Mouse (Mus musculus) layer of hippocampus, adult 18-20 months (tissue): ENCODE measurements around the gene 3110021N24Rik. TPM values are rescaled to one million over a fixed set of nuclear protein-coding genes. Genes with fewer than 3 reads are reported as not detected.
"Not testable (repeated sequence)": the region's sequence is repeated elsewhere in the genome, so short reads cannot be mapped to it uniquely, and the experiment has no call there.

Experiments used
- DNase-seq, 2 experiments: peaks; one replicate each; pipeline ENCODE4 v3.0.0; 2022; ENCODE audit warnings: low spot score in 2 of 2
- long read RNA-seq: library from polyadenylated mRNA; stranded (forward); transcript quantifications from one replicate; pipeline ENCODE4 v2.0.0, GENCODE M21; 2021
- total RNA-seq, 2 experiments: library from RNA; stranded (reverse); gene quantifications; 2 replicates each; pipeline ENCODE4 v1.2.3; 2021

Gene 3110021N24Rik
- 1 to 10 TPM; 1.2 TPM for total RNA-seq
- long read RNA-seq = 0 reads

DNA sequence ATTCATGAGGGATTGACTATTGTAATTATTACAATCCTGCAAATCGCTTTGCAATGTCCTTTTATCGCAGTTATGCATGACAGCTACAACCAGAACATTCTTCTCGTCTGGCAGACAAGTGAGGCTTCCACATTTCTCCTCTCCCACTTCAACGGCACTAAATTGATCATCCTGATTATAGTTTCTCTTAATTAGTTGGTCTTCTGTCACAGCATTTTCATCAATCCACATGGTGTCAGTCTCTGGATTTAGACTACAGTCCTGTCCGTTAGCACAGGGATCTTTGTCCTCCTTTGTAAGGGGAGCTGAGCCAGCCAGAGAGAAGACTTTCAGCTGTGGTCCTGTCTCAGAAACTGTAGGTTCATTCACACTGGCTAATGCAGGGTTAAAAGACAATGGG, at the start of gene 3110021N24Rik:
Gene 3110021N24Rik, plus strand, starts transcription at position 301 of the 400 bp plus-strand sequence.
- DNase-seq = no peak

DNA sequence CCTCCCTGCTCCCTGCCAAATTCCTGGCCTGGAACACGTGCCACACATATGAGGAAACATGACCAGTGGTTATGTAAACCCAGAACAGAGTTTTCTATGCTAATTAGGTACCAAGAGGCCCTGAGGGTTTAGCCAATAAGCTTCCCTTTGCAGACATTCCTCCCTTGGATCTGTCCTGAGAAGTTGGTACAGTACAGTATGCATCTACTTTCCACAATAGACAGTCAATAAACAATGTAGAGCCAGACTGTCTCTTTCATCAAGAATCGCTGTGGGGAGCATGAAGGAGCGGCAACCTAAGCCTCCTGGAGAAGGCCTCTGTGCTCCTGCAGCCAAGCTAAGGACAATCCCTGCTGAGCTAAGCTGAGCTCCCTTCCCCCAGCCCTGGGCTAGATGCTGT, 33.3 kb upstream of the 3110021N24Rik start:
- DNase-seq = no peak

DNA sequence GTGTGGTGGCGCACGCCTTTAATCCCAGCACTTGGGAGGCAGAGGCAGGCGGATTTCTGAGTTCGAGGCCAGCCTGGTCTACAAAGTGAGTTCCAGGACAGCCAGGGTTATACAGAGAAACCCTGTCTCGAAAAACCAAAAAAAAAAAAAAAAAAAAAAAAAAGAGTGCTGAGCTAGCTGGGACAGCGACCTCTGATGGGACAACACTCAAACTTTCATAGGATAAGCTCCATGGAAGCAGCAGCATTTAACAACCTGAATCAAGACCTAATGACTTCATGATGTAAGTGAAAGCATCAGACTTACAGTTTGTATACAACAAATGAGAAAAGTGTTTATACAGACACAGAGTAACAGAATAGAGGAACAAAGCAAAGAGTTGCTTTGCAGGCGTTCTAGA, 32.4 kb upstream of the 3110021N24Rik start:
- not testable (repeated sequence) for DNase-seq

DNA sequence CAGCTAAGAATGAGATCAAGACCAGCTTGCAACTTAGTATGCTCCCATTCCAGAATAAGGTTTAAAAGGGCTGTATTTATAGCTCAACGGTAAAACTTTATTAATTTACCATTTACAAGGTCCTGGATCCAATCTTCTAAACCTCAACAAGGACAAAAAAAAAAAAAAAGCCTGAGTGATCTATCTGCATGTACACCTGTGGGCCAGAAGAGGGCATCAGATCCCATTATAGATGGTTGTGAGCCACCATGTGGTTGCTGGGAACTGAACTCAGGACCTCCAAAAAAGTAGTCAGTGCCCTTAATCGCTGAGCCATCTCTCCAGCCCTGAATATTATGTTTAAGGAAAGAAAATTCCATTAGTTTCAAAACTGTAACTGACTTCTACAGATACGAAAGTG, 29.0 kb upstream of the 3110021N24Rik start:
- no peak for DNase-seq

DNA sequence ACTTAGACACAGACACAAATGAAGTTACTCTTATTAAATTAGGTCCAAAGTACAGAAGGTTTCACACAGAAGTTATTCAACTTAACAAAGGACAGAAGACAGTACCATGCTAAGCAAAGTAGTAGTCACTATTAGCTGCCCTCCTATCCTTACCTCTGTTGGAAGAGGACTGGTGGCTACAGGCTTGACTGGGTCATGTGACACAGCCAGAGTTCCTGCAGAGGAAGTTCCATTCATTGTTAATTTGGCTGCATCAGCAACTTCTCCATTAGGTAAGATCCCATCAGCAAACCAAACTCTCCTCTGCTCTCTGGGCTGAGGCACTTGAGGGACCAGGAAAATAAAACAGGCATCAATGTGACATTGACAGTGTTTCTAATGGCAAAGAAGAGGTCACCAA, 28.0 kb upstream of the 3110021N24Rik start:
- no peak for DNase-seq

DNA sequence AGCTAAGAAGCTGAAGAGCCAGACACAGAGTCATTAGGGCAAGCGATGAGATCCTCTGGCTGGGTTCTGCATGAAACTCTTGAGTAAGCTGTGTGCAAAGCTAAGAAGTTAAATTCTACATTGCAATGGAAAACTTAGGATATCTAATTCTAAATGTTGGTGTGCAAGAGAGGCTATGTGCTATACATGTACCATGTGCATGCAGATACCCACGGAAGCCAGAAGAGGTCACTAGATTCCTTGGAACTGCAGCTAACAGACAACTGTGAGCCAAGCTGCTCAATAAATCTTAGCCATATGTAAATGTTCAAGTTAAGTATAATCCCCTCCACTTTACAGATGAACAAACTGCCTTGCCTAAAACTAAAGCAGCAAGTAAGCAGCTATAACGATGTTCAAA, 22.5 kb upstream of the 3110021N24Rik start:
- peak in 1 of 2 experiments; percentile 28 for DNase-seq

DNA sequence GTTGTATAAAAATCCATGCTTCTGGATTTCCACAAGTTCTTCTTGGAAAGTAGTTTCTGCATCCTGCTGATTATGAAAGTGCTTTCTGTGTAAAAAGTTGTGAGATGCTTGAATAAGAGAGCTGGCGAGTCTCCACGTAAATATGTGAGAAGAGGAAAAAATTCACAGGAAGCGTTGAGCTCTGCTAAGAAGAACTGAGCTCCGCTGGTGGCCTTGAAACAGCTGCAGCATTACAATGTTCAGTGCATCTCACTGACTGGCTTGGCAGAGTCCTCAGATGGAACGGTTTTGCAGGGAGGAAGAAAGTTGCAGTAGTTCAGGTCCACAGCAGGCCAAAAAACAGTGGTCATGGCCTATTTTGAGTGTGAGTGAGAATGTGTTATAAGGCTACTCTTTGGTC, 11.2 kb upstream of the 3110021N24Rik start:
- DNase-seq = no peak

DNA sequence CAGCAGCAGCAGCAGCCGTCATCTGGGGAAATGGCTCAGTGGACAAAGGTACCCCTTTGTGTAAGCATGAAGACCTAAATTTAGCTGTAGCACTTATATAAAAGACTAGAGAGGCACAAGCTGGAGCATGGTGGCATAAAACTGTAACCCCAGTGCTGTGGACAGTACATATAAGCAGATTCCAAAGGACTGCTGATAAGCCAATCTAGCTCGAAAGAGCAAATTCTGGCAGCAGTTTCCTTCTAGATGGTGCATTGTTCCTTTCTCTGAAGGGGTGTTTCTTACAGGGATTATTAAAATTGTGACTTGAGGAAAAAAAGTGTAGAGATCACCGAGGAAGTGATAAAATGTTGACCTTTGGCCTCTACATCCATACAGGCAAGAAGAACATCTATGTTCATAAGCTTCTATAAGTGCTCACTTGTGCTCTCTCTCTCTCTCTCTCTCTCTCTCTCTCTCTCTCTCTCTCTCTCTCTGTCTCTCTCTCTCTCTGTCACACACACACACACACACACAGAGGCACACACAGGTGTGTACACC, 1.9 kb downstream of the 3110021N24Rik start:
- DNase-seq = no peak

DNA sequence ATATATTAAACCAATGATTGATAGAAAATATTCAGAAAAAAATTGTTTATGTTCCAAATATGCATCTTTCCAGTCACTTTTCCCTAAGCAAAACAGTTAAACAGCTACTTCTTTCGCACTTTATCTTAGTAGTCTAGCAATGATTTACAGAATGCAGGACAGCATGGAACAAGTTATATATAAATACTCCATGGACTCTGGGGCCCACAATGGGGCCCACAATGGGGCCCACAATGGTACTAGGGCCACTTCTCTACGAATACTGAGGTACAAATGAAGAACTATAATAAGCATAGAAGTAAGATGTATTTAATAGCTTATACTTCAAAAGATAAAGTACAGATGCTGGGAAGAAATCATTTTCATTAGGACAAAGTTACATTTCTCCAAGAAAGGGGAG, 4.7 kb downstream of the 3110021N24Rik start:
- DNase-seq = no peak

DNA sequence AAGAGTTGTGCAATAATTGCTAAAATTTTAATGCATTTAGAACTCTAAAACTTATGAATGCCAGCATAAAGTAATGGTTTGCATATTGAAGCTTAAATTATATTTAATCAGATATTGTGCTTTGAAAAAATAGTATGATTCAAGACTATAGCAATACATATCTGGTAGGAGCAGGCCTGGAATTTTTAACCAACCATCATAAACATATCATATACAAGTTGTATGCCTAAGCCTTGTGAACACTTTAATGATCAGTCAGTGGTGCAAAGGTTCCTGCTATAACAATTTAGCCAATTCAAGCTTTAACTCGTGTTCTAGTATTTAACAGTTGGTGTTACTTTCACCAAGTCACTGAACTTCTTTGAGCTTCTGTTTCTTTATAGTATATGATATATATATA, 11.0 kb downstream of the 3110021N24Rik start:
- no peak for DNase-seq

DNA sequence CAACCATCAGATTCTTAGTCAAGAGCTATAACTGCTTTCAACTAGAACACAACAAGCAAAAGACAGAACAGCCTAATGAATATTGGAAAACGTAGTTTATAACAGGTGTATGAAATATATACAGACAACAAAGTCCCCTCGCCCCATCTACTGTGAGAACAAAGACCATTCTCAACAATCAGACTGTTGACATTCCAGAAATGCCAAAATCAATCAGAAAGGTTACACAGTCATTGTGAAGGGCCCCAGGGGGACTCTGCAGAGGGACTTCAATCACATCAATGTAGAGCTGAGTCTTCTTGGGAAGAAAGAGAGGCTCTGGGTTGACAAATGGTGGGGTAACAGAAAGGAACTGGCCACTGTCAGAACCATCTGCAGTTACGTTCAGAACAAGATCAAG, 12.1 kb downstream of the 3110021N24Rik start:
- no peak for DNase-seq

DNA sequence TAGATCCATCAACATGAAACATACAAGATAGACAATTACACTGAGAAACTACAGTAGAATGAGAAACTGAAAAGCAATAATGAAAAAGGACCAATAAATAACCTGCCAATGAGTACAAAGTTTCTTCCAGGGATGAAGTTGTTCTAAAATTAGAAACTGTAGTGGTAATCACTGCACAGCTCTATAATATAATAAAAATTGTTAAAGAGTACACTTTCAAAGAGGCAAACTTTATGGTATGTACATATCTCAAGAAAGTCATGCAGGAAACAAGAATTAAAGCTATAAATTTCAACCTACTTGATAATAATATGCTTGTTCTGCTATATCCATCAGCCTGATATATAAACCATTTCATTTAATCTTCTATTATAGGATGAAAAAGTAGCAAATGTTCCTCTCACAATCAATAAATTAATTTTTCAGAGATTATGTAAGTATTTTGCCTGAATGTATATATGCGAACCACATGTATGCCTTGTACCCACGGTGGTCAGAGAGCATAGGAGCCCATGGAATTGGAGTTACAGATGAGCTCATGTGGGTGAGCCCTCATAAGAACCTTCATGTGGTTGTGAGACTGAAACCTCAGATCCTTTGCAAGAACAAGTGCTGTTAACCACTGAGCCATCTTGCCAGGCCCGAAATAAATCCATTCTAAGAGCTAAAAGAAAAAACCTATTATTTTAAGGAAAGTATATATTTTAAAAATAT, 26.9 kb downstream of the 3110021N24Rik start:
- DNase-seq = no peak

DNA sequence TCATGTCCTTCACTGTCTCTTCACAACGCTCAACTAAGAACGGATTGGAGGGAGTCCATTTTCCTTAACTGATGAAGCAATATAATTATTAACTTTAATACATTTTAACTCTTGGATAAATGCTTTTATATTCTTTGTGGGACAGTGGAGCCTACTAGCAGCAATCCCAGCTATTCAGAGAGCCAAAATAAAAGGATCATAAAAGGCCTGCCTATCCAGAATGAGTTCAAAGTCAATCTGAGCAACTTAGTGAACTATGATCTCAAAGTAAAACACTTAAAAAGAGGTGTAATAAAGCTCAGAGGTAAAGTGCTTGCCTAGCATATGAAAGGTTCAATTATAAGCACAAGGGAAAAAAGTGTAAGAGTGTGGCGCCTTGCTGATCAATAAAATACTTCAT, 40.1 kb downstream of the 3110021N24Rik start:
- no peak for DNase-seq

DNA sequence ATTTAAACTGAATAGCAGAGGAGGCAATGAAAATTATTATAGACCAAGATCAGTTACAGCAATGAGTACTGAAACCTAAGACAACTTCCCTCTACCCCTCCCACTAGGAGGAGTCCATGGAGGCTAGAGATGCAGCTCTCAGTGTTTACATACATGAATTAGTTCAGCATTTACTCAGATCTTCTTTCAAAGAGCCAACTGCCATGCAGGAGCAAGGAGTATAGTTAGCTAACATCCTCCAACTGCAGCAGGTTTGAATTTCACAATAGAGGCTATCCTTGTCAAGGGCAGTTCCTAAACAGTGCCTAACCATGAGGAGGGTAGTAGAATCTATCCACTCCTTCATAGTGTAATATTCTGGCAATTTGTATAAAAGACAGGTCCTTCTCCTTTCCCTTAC, 49.1 kb downstream of the 3110021N24Rik start:
- DNase-seq = no peak

DNA sequence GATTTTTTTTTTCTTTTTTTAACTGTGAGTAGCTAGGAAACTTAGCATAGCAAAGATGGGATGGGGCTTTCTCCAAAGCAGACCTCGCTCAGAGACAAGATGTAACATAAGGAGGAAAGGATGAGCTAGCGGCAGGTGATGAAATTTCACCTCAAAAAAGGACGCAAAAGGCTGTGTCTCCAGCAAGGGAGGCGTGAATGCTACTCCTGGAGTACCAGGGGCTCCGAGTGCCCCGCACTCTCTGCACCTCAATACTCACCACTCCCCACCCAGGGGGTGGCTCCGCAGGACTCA, 60.3 kb downstream of the 3110021N24Rik start:
- DNase-seq = no peak

DNA sequence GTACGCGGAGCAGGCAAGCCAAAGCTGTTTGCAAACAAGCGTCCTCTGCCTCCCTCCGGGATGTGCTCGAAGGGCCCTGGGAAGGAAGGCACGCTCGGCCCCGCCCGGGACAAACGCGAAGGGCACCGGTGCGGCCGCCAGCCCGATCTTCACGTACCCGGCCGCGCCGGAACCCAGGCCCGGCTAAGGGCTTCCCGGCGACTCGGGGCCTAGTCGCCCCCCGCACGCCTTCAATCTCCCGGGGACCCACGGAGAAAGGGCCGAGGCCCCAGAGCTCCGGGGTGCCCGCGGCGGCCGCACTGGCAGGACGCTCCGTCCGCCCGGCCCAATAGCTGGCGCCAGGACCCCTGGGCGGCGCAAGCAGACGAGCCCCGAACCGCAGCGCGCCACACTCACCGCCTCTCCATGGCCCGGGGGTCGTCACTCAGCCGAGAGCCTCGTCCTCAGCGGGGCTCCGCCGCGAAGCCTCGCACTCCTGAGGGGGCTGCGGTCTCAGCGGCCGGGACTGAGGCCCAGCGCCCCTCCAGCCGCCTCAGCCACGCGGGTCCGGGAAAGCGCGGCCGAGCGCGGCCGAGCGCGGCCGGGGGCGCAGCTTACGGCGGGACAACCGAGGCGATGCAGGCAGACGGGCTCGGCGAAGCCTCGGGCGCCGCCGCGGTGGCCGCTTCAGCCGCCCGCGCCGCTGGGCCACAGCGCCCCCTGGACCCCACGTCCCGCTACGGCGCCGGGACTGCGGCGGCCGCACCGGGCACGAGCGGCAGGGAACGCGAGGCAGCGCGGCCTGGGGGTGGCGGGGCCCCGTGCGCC, 60.8 kb downstream of the 3110021N24Rik start, which contains the start of gene Zfyve9:
Gene Zfyve9, minus strand, starts transcription at position 742 of the 807 bp plus-strand sequence.
- peak; percentile 65 to 83 for DNase-seq

DNA sequence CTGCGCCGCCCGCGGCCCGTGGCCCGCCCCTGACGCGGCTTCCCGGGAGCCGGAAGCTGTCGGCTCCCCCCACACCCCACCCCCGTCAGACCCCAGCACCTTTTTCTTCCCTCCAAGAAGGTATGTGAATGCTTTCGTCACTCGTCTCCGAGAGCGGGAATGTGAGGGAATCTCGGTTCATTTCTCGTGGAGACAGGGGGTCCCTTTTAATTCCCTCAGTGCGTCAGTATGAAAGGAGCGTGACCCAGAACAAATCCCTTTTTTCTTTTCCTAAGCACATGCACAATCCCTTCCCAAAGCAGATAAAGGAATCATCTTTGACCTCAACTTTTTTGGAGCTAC, 61.4 kb downstream of the 3110021N24Rik start:
- peak in 1 of 2 experiments; percentile 18 for DNase-seq

DNA sequence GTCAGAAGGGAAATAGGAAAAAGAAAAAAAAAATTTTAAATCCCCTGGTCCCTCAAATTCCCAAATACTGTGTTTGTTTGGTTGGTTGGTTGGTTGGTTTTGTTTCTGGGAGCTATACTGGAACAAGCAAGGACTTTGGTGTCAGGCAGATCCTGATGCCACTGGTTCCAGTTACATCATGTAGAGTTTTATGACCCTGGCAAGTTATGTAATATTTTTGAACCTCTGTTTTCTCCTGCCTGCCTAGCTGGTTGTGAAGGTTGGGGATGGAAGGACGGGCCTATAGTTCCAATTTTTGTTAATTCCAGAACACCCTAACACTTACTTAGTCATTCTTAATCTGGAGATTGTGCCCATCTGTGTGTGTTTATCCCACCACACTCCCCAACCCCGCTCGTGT, 62.1 kb downstream of the 3110021N24Rik start:
- peak in 1 of 2 experiments; percentile 32 for DNase-seq

DNA sequence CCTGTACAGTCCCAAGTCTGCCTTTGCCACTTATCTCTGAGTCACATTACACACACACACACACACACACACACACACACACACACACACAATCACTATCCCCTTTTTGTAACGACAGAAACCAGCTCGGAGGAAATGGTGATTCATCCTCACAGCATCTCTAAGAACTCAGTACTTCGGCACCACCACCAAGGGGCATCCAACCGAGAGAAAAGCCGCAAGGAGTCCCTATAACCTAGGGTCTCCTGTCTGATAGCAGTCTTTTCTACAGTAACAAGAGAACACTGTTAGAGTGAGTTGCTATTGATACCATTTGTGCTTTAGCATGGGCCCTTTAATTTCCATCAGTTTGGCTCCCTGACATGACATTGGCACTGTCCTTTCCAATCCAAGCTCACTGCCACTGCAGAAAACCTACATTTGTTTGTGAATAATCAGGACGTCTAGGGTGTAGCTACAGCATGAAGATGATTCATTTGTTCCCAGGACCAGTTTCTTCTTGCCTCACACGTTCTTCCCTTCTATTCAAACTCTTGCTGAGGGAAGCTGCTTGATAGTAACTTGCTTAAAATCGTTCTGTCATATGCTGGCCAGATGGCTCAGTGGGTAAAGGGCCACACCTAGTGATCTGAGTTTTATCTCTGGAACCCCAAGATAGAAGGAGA, 63.1 kb downstream of the 3110021N24Rik start:
- peak in 1 of 2 experiments; percentile 52 for DNase-seq

DNA sequence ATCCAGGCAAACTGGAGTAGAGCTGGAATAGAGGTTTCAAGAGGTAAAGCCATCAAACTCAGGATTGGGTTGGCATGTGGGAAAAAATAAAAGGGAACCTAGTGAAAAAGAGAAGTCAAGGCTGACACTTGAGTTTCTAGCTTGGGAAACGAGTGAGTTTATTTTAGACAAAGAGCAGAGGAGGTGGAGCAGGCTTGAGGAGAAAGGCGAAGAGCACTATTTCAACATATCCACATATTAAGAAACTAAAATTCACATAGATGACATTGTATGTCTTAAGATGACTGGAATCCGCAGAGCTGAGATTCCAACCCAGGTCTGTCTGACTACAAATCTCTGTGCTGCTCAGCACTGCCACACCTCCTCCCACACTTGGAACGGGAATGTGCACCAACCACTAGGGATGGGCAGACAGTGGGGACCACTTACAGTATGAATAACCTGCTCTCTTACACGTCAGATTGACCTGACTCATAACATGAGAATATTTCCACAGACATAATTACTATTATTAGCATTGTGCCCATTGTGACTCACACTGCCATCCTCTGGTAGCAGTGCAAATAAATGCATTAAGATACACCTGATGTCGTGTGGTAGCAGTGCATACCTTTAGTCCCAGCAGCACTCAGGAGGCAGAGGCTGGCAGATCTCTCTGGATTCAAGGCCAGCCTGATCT, 69.9 kb downstream of the 3110021N24Rik start:
- DNase-seq = no peak

DNA sequence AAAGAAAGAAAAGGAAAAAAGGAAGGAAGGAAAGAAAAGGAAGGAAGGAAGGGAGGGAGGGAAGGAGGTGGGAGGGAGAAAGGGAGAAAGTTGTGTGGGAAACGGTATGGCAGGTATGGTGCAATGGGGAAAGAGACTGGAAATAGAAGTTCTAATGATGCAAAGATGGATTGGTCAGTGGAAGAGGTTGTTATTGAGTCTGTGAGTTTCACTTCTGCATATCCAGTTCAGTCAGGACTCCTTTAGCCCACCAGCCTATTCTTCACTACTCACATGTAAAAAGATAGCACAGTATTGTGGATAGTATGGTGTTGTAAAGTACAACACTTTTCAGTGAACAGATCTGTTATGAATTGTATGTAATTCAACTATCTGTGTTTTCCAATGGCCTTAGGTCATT, 71.1 kb downstream of the 3110021N24Rik start:
- no peak for DNase-seq
